Mouse (Mus musculus) heart, adult 9 months (tissue): ENCODE data around the gene Gm11172.
"Not testable (repeated sequence)": the region's sequence is repeated elsewhere in the genome, so short reads cannot be mapped to it uniquely, and the experiment has no call there.

ENCODE experiments used
- DNase-seq, 2 experiments: peaks; one replicate each; pipeline ENCODE4 v3.0.0; 2022; ENCODE audit warnings: low spot score in 2 of 2

Gene Gm11172

DNA sequence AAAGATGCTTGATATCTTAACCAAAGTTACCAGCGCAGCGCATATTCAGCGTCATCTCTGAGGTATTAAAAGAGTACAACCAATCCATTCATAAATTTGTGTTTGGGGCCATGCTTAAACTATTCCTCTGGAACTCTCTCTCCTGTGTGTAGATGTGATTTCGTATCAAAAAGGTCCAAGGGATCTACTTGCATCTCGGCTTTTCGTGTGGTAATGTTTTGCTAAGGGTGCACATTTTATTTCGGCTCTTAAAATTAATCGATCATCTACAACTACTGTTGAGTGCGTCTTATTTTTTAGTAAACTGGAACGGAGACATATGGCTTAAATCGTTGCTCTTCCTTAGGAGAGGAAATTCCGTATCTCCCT, 21.8 kb downstream of the Gm11172 start:
- no peak for DNase-seq

DNA sequence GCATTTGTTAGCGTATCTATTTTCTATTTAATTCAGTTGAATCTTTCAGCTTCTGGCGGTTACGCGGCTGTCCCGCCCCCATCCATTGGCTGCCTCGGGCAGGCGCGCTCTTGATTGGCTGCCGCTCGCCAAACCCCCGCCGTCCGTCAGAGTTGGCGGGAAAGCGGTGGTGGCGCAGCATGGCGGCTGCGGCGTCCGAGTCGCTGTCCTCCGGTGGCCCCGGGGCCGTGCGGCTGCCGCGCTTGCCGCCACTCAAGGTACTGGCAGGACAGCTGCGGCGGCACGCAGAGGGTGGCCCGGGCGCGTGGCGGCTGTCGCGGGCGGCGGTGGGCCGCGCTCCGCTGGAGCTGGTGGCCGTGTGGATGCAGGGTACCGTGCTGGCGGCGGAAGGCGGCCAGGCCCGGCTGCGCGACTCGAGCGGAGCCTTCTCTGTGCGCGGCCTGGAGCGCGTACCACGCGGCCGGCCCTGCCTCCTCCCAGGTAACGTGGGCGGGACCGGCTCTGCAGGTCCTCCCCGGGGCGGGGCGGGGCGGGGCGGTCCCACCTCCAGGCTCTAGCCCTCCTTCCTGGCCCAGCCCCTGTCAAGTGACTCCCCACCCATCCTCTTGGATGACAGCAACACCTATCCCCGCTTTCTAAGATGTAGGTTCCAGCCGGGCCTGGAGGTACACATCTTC, 22.3 kb downstream of the Gm11172 start, which contains the start of gene Rmi2:
Rmi2 (plus strand) TSS at position 149 of the 677 bp plus-strand sequence.
- DNase-seq, result peak; percentile 81 to 85

DNA sequence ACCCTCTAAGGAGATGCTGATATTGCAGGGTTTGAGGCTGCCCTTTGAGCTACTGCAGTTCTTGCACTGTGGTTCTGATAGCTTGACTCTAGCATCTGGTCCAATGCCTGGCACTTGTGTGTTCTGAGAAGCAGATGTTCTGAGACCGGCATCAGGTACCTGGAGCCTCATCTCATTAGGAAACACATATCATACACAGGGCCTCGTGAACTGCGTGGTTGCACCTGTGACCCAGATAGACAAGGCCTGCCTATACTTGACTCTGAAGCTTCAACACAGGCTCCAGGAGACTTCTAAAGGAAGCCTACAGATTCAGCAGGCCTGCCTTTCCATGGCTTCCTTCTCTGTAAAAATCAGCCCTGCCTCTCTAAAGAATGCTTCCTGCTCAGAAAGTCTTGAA, 23.7 kb downstream of the Gm11172 start:
- DNase-seq, result no peak

DNA sequence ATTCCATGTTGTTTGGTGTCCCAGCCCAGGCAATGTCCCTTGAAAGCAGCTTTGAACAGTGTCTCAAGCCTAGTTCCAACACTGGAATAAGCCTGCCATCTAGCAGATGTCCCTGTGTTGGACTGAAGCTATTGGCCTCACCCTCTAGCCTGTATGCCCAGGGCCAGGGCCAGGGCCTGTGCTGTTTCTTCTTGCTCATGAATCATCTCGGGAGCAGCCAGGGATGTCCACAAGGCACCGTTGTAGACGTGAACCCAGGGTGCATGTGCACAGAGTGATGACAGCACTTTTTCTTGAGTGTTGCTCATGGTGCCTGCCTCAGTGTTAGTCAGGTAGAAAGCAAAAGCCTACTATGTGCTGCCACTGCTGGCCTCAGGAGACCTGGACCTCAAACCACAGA, 24.5 kb downstream of the Gm11172 start:
- no peak for DNase-seq

DNA sequence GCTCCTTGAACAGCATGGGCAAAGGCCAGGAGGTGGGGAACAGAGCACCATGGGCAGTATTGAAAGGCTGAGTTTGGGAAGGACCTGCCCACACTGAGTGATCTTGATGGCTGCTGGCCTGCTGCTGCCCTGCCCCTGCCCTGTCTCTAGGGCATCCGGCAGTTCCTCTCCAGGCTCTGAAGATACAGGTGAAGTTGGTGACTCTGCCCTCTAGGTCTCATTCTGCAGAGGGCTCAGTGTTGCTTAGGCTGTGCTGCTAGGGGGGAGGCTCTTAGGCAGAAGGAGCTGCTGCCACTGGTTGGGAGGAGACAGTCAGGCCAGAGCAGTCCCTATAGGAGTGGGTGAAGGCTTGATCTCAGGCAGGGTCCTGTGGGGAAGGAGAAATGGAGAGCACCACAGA, 25.2 kb downstream of the Gm11172 start:
- DNase-seq, result no peak

- DNase-seq, result no peak
These were observed 26.0 kb downstream of the Gm11172 start for GRCm38 (mm10) chr16:10838487-10839245.

DNA sequence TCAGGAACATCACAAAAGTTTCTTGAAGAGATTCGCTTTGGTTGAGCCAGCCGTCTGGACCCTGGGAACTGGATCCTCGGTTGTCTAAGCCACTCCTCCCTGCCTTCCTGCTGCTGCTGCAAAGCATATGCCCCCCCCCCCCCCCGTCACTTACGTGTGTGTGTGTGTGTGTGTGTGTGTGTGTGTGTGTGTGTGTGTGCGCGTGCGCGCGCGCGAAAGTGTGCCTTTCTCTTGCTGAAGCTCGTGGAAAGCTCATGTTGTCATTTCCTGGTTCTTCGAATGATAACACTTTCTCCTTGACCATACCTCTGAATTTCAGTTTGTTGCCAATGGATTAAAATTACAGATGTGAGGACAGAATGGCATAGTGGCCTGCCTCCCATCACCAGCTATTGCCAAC, 27.3 kb downstream of the Gm11172 start:
- no peak for DNase-seq

- no peak for DNase-seq
These were observed 29.7 kb downstream of the Gm11172 start for GRCm38 (mm10) chr16:10842282-10842855.

- peak in 1 of 2 experiments; percentile 60 for DNase-seq
These were observed 31.0 kb downstream of the Gm11172 start for GRCm38 (mm10) chr16:10843486-10844318.

DNA sequence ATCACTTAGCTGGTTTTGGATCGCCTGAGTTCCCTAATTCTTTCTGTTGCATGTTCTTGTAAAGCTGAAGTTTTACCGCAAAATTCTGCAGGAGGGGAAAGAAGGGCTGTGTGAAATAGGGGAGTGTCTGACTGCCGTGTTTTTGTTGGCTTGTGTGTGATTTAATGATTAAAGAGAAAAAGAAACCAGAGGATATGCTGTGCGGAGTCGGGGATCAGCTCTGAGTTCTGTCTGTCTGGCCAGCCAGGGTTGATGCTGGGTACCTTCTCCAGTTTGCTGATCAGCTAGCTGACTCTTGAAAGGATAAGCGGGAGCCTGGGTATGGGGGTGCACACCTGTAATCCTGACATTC, 31.6 kb downstream of the Gm11172 start:
- peak in 1 of 2 experiments; percentile 29 for DNase-seq

DNA sequence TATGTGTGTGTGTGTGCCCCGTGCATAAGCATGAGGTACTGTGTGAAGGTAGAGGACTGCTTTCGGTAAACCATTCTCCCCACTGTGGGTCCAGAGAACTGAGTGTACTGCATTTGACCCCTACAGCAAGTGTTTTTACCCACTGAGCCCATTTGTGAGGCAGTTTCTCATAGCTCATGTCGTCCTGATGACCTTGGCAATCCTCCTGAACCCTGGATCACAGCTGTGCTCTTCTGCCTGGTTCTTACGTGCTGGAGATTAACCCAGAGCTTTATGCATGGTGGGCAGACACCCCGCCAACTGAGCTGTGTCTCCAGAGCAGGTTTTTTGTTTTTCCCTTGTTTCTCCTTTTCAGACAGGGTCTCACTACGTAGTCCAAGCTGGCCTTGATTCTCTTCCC, 33.2 kb downstream of the Gm11172 start:
- no peak for DNase-seq

DNA sequence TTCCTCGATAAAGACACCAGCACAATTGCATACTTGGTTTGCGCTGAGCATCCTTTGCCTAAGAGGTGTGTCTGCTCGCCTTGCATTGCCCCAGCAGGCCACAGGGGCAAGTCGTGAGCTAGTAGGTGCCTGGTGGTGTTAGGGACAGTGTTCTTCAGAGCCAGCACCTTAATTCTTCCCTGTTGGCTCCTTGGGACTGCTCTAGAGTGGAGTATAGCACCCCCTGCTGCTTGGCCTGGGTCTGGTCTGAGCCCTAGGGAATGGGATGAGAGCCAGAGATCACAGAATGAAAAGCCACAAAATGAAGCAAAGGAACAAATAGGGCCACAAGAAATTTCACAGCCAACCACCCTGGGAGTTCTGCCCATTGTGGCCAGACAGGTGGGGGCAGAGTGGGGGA, 33.8 kb downstream of the Gm11172 start:
- DNase-seq, result peak in 1 of 2 experiments; percentile 63

GRCm38 (mm10) chr16:10849965-10850861, 37.5 kb downstream of the Gm11172 start:
- DNase-seq, result peak in 1 of 2 experiments; percentile 69

DNA sequence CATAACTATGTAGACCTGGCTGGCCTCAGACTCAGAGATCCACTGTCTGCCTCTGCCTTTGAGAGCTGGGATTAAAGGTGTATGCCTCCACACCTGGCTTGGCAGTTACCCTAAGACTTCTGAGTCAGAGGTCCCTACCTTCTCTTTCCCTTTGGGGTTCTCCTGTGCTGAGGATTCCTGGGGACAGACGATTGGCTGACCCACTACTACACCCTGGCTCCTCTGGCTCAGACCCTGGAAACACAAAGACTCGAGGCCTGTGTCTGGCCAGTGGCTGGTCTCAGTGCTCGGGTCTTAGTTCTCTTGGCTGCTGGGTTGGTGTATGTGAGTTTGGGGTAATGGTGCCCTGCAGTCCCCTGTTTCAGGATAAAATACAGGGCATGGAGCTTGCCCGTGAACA, 38.2 kb downstream of the Gm11172 start:
- peak in 1 of 2 experiments; percentile 22 for DNase-seq

GRCm38 (mm10) chr16:10852216-10852615, 39.5 kb downstream of the Gm11172 start:
- not testable (repeated sequence) for DNase-seq

GRCm38 (mm10) chr16:10859726-10860245, 47.1 kb downstream of the Gm11172 start:
- DNase-seq, result no peak

GRCm38 (mm10) chr16:10861408-10861807, 48.7 kb downstream of the Gm11172 start:
- peak in 1 of 2 experiments; percentile 75 for DNase-seq
